Mouse (Mus musculus) heart, postnatal 4 days (tissue): ENCODE results near the gene Baz2b. TPM values are rescaled to one million over a fixed set of nuclear protein-coding genes. Genes with fewer than 3 reads are reported as not detected.

ENCODE experiments used
- DNase-seq: peaks from one replicate; pipeline ENCODE4 v3.0.0; 2021
- total RNA-seq, 2 experiments: library from RNA; stranded (reverse); gene quantifications; 2 replicates each; pipeline ENCODE4 v1.2.3; 2021

Gene Baz2b
- total RNA-seq, result 10 to 100 TPM; 65.5 to 68.2 TPM

DNA sequence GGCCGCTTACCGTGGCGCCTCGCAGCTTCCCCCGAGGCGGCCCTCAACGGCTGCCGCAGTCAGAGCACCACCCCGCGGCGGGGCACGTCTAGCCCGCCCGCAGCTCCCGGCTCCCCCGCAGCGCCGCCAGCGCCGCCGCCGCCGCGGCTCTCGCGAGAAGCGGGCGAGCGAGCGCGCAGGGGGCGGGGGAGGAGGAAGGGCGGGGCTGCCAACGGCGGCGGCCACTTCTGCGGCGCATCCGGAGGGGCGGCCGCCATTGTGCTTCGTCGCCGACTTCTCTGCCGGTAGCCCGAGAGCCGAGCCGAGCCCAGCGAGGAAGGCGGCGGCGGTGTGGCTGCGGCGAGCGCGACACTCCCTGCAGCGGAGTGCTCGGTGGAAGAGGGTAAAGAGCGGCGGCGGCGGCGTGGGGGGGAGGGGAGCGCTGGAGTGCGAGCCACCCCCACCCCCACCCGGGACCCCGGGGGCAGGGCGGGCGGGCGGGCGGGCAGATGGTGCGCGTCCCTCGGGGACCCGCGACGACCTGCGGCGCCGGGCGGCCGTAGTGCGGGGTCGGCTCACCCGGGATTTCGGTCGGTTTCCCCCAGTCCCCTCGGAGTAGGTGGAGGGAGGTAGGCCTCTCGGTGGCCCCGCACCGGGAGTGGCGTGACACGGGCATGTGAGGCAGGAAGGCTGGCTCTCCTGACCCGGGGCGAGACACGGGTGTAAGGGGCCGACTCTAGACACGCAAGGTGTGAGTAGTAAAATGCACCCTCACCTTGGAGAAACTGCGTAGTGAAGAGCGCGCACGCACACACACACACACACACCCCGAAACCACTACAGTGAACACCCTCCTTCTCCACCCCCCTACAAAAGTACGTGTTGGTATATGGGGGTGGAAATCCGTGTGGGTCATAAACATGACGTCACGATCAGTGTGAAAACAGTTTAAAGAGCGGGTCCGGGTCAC is at the start of gene Baz2b, which contains the start of gene March7:
Gene Baz2b (minus strand): TSS at position 137 of the 949 bp plus-strand sequence.
Gene March7 (plus strand): TSS at position 185 of the 949 bp plus-strand sequence.
- DNase-seq, result peak; percentile 91

DNA sequence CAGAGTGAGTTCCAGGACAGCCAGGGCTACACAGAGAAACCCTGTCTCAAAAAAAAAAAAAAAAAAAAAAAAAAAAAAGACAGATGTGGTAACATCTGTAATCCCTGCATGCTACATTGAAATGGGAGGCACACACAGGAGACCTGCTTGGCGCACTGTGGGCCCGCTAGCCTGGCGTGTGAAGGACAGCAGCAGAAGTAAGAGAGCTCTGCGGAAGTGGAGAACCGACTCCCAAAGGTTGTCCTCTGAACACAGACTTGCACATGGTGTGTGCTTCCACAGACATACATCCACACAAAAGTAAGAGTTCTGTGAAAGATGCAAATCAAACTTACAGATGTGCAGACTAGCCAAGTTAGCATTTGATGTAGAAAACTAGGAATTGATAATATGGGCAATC is 49.5 kb upstream of the Baz2b start:
- no peak for DNase-seq

GRCm38 (mm10) chr2:60256751-60257150 is 47.1 kb upstream of the Baz2b start:
- no peak for DNase-seq

- DNase-seq, result no peak
Observed at GRCm38 (mm10) chr2:60253506-60253905, 43.9 kb upstream of the Baz2b start.

GRCm38 (mm10) chr2:60252782-60253181 is 43.1 kb upstream of the Baz2b start:
- no peak for DNase-seq

DNA sequence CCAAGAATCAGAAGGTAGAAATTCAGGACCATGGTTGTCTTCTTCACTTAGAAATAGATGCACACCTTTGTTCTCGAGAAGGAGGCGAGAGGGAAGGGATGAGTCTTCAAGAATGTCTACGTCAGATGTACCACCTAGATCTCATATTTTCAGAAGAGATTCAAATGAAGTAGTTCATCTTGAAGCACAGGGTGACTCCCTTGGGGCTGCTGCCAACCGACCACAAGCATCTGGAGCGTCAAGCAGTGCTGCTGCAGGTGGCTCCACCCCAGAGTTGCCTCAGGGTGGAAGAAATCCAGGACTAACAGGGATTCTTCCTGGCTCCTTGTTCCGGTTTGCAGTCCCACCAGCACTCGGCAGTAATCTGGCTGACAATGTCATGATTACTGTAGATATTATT is 24.9 kb upstream of the Baz2b start:
- no peak for DNase-seq

GRCm38 (mm10) chr2:60233147-60233546 is 23.5 kb upstream of the Baz2b start:
- peak; percentile 45 for DNase-seq

GRCm38 (mm10) chr2:60230361-60230760 is 20.7 kb upstream of the Baz2b start:
- DNase-seq, result no peak

- no peak for DNase-seq
Observed at GRCm38 (mm10) chr2:60228470-60228869, 18.8 kb upstream of the Baz2b start.

GRCm38 (mm10) chr2:60223489-60223888 is 13.8 kb upstream of the Baz2b start:
- no peak for DNase-seq

DNA sequence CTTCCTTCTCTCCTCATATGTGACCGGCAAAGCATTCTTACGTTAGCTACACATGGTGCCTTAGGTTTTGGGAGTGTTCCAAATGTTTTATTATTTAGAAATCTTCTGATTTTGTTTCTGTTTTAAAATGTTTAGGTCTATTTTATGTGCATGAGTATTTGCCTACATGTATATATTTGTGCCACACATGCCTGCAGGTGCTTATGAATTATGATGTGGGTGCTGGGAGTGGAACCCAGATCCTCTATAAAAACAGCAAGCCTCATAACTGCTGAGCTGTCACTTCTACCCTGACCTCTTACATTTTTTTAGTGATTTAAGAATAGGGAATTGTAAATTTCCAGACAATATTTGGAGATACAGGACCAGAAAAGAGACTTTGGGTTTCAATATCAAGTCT is 12.3 kb upstream of the Baz2b start:
- no peak for DNase-seq

- DNase-seq, result peak; percentile 31
Observed at GRCm38 (mm10) chr2:60221236-60221635, 11.6 kb upstream of the Baz2b start.

DNA sequence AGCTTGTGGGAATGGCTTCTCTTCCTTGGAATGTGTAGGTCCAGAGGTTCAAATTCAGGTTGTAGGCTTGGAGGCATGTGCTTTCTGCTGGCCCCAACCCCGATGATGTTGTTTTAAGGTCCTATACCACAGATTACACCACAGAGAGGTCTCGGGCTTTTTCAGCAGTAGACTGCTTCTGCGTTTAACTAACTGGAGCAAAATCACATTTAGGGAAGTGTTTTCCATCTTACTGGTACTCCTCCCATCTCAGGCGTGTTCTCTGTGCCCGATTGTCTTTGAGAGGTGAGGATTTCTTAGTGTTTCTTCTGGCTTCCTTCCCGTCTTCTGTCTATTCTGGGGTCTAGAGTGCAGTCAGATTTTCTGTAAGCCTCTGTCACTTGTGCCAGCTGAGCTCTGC is 8.0 kb upstream of the Baz2b start:
- no peak for DNase-seq

GRCm38 (mm10) chr2:60216547-60217153 is 7.0 kb upstream of the Baz2b start:
- no peak for DNase-seq

GRCm38 (mm10) chr2:60214683-60215082 is 5.0 kb upstream of the Baz2b start:
- DNase-seq, result no peak

GRCm38 (mm10) chr2:60212488-60212887 is 2.8 kb upstream of the Baz2b start:
- DNase-seq, result no peak

DNA sequence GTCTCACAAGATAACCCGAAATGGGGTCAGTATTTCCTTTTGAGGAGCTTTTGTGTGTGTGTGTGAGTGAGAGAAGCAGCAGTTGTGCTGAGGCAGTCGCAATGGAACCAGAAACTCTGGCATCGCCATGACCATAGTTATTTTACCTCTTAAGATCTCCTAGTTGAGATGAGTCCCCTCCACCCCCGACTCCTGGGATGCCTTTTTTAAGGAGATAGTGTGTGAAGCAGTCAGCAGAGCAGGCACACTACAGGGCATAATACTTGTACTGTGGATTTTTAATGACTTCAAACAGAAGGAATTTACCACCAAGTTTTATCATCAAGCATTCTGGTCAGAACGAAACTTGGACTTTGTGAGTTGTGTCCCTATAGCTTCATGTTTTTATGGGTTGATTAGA is 1.2 kb upstream of the Baz2b start:
- no peak for DNase-seq

DNA sequence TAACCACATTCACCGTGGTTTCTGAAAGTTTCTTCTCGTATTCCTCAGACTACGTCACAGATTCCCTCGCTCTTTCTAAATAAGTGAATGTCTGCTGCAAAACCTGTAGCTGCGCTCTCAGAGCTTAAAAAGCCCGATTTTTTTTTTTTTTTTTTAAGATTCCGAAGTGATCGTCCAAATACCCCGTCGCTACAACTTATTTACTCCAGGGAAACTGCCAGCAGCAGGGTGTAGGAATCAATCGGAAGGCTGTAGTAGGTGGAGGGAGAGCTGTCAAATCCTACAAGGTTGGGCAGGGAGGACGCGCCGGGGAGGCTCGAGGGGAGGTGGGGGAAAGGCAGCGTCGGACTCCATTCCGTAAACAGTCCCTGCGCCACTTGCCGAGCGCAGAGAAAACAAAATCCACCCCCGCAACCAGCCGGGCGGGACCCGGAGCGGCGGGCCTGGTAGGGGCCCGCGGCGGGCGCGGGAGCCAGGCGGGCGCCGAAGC is 472 bp downstream of the Baz2b start:
- DNase-seq, result peak; percentile 70

DNA sequence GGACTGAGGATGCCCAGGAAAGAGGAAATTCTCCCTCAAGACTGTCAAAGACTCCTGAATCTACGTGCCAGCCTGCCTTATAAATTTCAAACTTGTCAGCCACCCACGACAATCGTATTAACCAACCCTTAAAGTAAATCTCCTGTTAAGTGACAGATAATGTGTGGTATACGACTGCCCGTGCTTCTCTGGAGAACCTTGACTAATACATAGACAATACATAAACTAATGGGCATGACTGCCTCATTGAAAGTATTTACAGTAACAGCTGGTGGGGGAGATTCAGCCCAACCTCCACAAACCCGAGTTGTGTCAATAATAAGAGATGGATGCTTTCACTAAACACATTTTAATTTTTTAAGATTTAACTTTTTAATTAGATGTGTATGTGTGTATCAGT is 3.8 kb downstream of the Baz2b start:
- no peak for DNase-seq

GRCm38 (mm10) chr2:60204162-60204561 is 5.5 kb downstream of the Baz2b start:
- no peak for DNase-seq

DNA sequence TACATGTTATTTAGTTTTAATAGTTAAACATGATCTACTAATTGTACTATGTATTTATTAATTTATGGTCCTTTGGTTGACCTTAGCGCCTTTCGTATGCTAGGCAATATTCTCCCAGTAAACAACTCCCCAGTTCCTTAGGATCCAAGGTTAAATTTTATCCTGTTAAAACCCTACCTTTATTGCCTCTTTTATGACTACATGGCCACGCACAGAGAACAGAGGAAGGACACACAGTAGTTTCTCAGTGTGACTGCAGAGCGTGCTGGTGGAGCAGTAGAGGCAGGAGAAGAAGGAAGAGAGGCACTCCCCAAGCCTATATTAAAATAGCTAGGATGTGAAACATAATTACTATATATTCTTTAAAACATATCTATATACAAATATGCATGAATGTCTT is 5.9 kb downstream of the Baz2b start:
- no peak for DNase-seq

DNA sequence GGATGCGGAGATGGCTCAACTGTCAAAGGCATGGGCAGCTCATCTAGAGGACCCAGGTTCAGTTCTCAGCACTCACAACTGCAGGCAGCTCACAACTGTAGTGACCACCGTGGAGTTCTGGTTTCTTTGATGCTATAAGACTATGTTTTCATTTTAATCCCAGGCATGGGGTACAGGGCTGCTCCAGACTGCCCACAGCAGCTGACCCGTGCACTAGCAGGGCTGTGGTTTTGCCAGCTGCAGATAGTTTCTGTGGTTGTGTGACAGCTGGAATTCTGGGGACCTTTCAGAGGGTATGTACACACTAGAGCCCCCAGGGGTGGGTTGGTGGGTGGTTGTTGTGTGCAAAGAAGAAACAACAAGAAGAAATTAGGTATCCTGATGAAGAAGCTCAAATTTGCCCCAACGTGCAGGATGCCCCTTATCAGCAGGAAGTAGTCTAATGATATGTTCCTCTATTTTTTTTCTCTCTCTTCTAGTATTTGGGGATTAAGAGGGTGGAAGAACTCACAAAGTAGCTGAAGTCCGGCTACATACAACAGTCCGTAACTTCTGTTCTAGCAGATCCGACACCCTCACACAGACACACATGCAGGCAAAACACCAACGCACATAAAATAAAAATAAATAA is 6.6 kb downstream of the Baz2b start:
- DNase-seq, result no peak

- DNase-seq, result peak; percentile 76
Observed at GRCm38 (mm10) chr2:60200667-60201066, 9.0 kb downstream of the Baz2b start.
